Comparison of ENCODE assay signal across 14 mouse cellular contexts in genomic region chr2:59447712-59448111, GRCm38 (mm10). TPM values are rescaled to one million over a fixed set of nuclear protein-coding genes. Genes with fewer than 3 reads are reported as not detected.
"Had no signal": no experiment of that assay in that cellular context is flagged by ENCODE, and none has a peak within 500 bp of the region (broad histone marks: within the 10 kb centered on the region; RNA-seq: fewer than 3 reads in every experiment).

No protein-coding gene starts in this region.

- H3K27ac ChIP-seq: limb, embryonic 13.5 days; liver, embryonic 15.5 days; lung, embryonic 15.5 days; midbrain, embryonic 15.5 days; neural tube, embryonic 12.5 days had no signal

- H3K36me3 ChIP-seq: limb, embryonic 13.5 days; liver, embryonic 15.5 days; lung, embryonic 15.5 days; midbrain, embryonic 15.5 days; neural tube, embryonic 12.5 days had no signal

- H3K4me1 ChIP-seq: liver, embryonic 15.5 days; lung, embryonic 15.5 days; midbrain, embryonic 15.5 days; neural tube, embryonic 12.5 days had no signal

- H3K9me3 ChIP-seq: liver, embryonic 15.5 days; lung, embryonic 15.5 days; midbrain, embryonic 15.5 days; neural tube, embryonic 12.5 days had no signal

- H3K4me3 ChIP-seq: limb, embryonic 13.5 days; liver, embryonic 15.5 days; lung, embryonic 15.5 days; midbrain, embryonic 15.5 days; neural tube, embryonic 12.5 days had no signal

- H3K27me3 ChIP-seq: limb, embryonic 13.5 days; liver, embryonic 15.5 days; lung, embryonic 15.5 days; midbrain, embryonic 15.5 days; neural tube, embryonic 12.5 days had no signal

- DNase-seq: kidney, adult 2 months; kidney, postnatal 25 days; layer of hippocampus, postnatal 36 days; thymus, adult 2 months; thymus, postnatal 25 days had no signal

- H3K9ac ChIP-seq: limb, embryonic 13.5 days; liver, embryonic 15.5 days; lung, embryonic 15.5 days; midbrain, embryonic 15.5 days; neural tube, embryonic 12.5 days had no signal

- H3K4me2 ChIP-seq: limb, embryonic 13.5 days; liver, embryonic 11.5 days; liver, embryonic 15.5 days; lung, embryonic 15.5 days; midbrain, embryonic 15.5 days; neural tube, embryonic 12.5 days had no signal

- ATAC-seq: intestine, embryonic 16.5 days; midbrain, embryonic 15.5 days had no signal

RNA-seq across cellular contexts. Expression of gene Dapl1, which starts 36.7 kb away (rescaled TPM):
- total RNA-seq: layer of hippocampus, postnatal 36 days; megakaryocyte progenitor cell, adult 5-6 weeks; monocyte, adult 5-6 weeks had no signal
- polyA plus RNA-seq: intestine, embryonic 16.5 days; liver, embryonic 15.5 days; neural tube, embryonic 12.5 days had no signal
